Mouse (Mus musculus) kidney, embryonic 14.5 days (tissue): ENCODE results near the gene Man2a1. TPM values are rescaled to one million over a fixed set of nuclear protein-coding genes. Genes with fewer than 3 reads are reported as not detected.

Source experiments
- ATAC-seq: fragments of 200-750 bp; cut with Nextera tagmentation; 2 replicates; pipeline ENCODE4 v1.8.0; 2017; ENCODE audit warnings: moderate number of reproducible peaks, mild to moderate bottlenecking, moderate TSS enrichment, moderate library complexity; ENCODE audit not compliant: low FRiP score, low TSS enrichment
- H3K27ac ChIP-seq: fragments of 300-500 bp; sonication (generic); 2 replicates; pipeline ENCODE4 v1.5.1; 2014; ENCODE audit warnings: low read depth, mild to moderate bottlenecking, low read length, moderate library complexity, mixed read lengths
- H3K27me3 ChIP-seq: fragments of 300-500 bp; sonication (generic); 2 replicates; pipeline ENCODE4 v1.6.1; 2014; ENCODE audit warnings: mild to moderate bottlenecking, low read length; ENCODE audit not compliant: control insufficient read depth, insufficient read depth
- H3K36me3 ChIP-seq: fragments of 300-500 bp; sonication (generic); 2 replicates; pipeline ENCODE4 v1.6.1; 2014; ENCODE audit warnings: low read length, mixed read lengths; ENCODE audit not compliant: control insufficient read depth, insufficient read depth
- H3K4me1 ChIP-seq: fragments of 300-500 bp; sonication (generic); 2 replicates; pipeline ENCODE4 v1.6.1; 2014; ENCODE audit warnings: low read length, mixed read lengths; ENCODE audit not compliant: control insufficient read depth, insufficient read depth
- H3K4me2 ChIP-seq: fragments of 300-500 bp; sonication (generic); replicated peaks from 2 replicates; pipeline ENCODE4 v1.6.1; 2014; ENCODE audit warnings: low read depth, mild to moderate bottlenecking, low read length
- H3K4me3 ChIP-seq: fragments of 300-500 bp; sonication (generic); 2 replicates; pipeline ENCODE4 v1.5.1; 2014; ENCODE audit warnings: mild to moderate bottlenecking, low read length
- H3K9ac ChIP-seq: fragments of 300-500 bp; sonication (generic); 2 replicates; pipeline ENCODE4 v1.6.1; 2014; ENCODE audit warnings: low read depth, mild to moderate bottlenecking, low read length, moderate library complexity
- H3K9me3 ChIP-seq: fragments of 300-500 bp; sonication (generic); 2 replicates; pipeline ENCODE4 v1.6.1; 2016; ENCODE audit warnings: low read length; ENCODE audit not compliant: control insufficient read depth
- WGBS: fragments of 180-500 bp; shearing (Covaris S2); extraction: QIAGEN DNeasy Blood & Tissue Kit; methylation state at CpG from one replicate; pipeline ENCODE4 v1.1.7; 2014; 5-methylcytosine and 5-hydroxymethylcytosine counted together
- polyA plus RNA-seq: library from polyadenylated mRNA; unstranded; fragments of >200 nt; fragmentation: Nextera tagmentation; extraction: Ambion mirVana; gene quantifications from 2 replicates; pipeline ENCODE4 v1.2.1, GENCODE M21; 2014

Man2a1 gene
- polyA plus RNA-seq, 1 experiment from 2014 or later, result 12.5 TPM

GRCm38 (mm10) chr17:64577485-64577884 is 23.1 kb upstream of the Man2a1 start:
- no peaks in the 10 kb centered on the region for H3K9me3 ChIP-seq
- WGBS, result 61% methylated on average over 5 of the region's 5 CpGs
- no peak overlapping the region for H3K9ac ChIP-seq
- H3K4me3 ChIP-seq, result no peak overlapping the region
- H3K4me1 ChIP-seq, result no peaks in the 10 kb centered on the region
- H3K36me3 ChIP-seq, result no peaks in the 10 kb centered on the region
- H3K27ac ChIP-seq, result no peak overlapping the region
- no peak for ATAC-seq
- no peak overlapping the region for H3K4me2 ChIP-seq
- H3K27me3 ChIP-seq, result no peaks in the 10 kb centered on the region

- Histone ChIP-seq H3K27ac (no peak overlapping the region), H3K27me3 (no peaks in the 10 kb centered on the region), H3K4me1 (no peaks in the 10 kb centered on the region), H3K9ac (no peak overlapping the region), H3K4me3 (no peak overlapping the region), H3K36me3 (no peaks in the 10 kb centered on the region), H3K9me3 (no peaks in the 10 kb centered on the region), H3K4me2 (no peak overlapping the region)
- no peak for ATAC-seq
- WGBS, result 33% methylated on average over 4 of the region's 4 CpGs
Measured at GRCm38 (mm10) chr17:64578346-64578745, 22.2 kb upstream of the Man2a1 start.

GRCm38 (mm10) chr17:64579696-64580095 is 20.8 kb upstream of the Man2a1 start:
- 65% methylated on average over 8 of the region's 8 CpGs for WGBS
- no peak overlapping the region for H3K4me3 ChIP-seq
- no peaks in the 10 kb centered on the region for H3K9me3 ChIP-seq
- H3K36me3 ChIP-seq, result no peaks in the 10 kb centered on the region
- no peaks in the 10 kb centered on the region for H3K27me3 ChIP-seq
- H3K9ac ChIP-seq, result no peak overlapping the region
- no peak overlapping the region for H3K4me2 ChIP-seq
- no peak for ATAC-seq
- H3K4me1 ChIP-seq, result no peaks in the 10 kb centered on the region
- H3K27ac ChIP-seq, result no peak overlapping the region

- H3K27me3 ChIP-seq, result no peaks in the 10 kb centered on the region
- H3K9me3 ChIP-seq, result no peaks in the 10 kb centered on the region
- no peak overlapping the region for H3K9ac ChIP-seq
- 88% methylated on average over 6 of the region's 6 CpGs for WGBS
- no peak overlapping the region for H3K4me2 ChIP-seq
- no peak for ATAC-seq
- no peak overlapping the region for H3K27ac ChIP-seq
- no peaks in the 10 kb centered on the region for H3K36me3 ChIP-seq
- H3K4me1 ChIP-seq, result no peaks in the 10 kb centered on the region
- no peak overlapping the region for H3K4me3 ChIP-seq
Measured at GRCm38 (mm10) chr17:64581133-64581532, 19.4 kb upstream of the Man2a1 start.

GRCm38 (mm10) chr17:64581962-64582361 is 18.6 kb upstream of the Man2a1 start:
- H3K4me2 ChIP-seq, result no peak overlapping the region
- H3K4me3 ChIP-seq, result no peak overlapping the region
- ATAC-seq, result no peak
- H3K9me3 ChIP-seq, result no peaks in the 10 kb centered on the region
- H3K36me3 ChIP-seq, result no peaks in the 10 kb centered on the region
- H3K27me3 ChIP-seq, result no peaks in the 10 kb centered on the region
- no peaks in the 10 kb centered on the region for H3K4me1 ChIP-seq
- H3K27ac ChIP-seq, result no peak overlapping the region
- no peak overlapping the region for H3K9ac ChIP-seq
- WGBS, result 66% methylated on average over 3 of the region's 3 CpGs

- no peak overlapping the region for H3K9ac ChIP-seq
- no peak overlapping the region for H3K27ac ChIP-seq
- H3K9me3 ChIP-seq, result 0 out of 2 replicates have a peak, but pooled peaks cover 4% of the 10 kb centered on the region
- H3K4me2 ChIP-seq, result no peak overlapping the region
- H3K4me3 ChIP-seq, result no peak overlapping the region
- no peaks in the 10 kb centered on the region for H3K4me1 ChIP-seq
- no peaks in the 10 kb centered on the region for H3K36me3 ChIP-seq
- 33% methylated on average over 4 of the region's 4 CpGs for WGBS
- ATAC-seq, result no peak
- H3K27me3 ChIP-seq, result no peaks in the 10 kb centered on the region
Measured at GRCm38 (mm10) chr17:64590483-64590882, 10.1 kb upstream of the Man2a1 start.

- H3K27me3 ChIP-seq, result no peaks in the 10 kb centered on the region
- no peaks in the 10 kb centered on the region for H3K4me1 ChIP-seq
- 0 out of 2 replicates have a peak, but pooled peaks cover 4% of the 10 kb centered on the region for H3K9me3 ChIP-seq
- H3K4me3 ChIP-seq, result no peak overlapping the region
- no peak overlapping the region for H3K9ac ChIP-seq
- no peak overlapping the region for H3K27ac ChIP-seq
- ATAC-seq, result no peak
- 85% methylated on average over 10 of the region's 10 CpGs for WGBS
- H3K36me3 ChIP-seq, result no peaks in the 10 kb centered on the region
- H3K4me2 ChIP-seq, result no peak overlapping the region
Measured at GRCm38 (mm10) chr17:64591366-64591765, 9.2 kb upstream of the Man2a1 start.

GRCm38 (mm10) chr17:64592355-64592754 is 8.2 kb upstream of the Man2a1 start:
- ATAC-seq, result no peak
- no peaks in the 10 kb centered on the region for H3K27me3 ChIP-seq
- H3K27ac ChIP-seq, result no peak overlapping the region
- no peak overlapping the region for H3K4me3 ChIP-seq
- H3K4me1 ChIP-seq, result no peaks in the 10 kb centered on the region
- no peak overlapping the region for H3K9ac ChIP-seq
- H3K4me2 ChIP-seq, result no peak overlapping the region
- H3K36me3 ChIP-seq, result no peaks in the 10 kb centered on the region
- 0 out of 2 replicates have a peak, but pooled peaks cover 4% of the 10 kb centered on the region for H3K9me3 ChIP-seq
- WGBS, result 88% methylated on average over 2 of the region's 2 CpGs

GRCm38 (mm10) chr17:64592788-64593187 is 7.7 kb upstream of the Man2a1 start:
- no peak overlapping the region for H3K27ac ChIP-seq
- 0 out of 2 replicates have a peak, but pooled peaks cover 4% of the 10 kb centered on the region for H3K9me3 ChIP-seq
- H3K4me1 ChIP-seq, result no peaks in the 10 kb centered on the region
- H3K4me2 ChIP-seq, result no peak overlapping the region
- 96% methylated on average over 3 of the region's 3 CpGs for WGBS
- ATAC-seq, result no peak
- no peaks in the 10 kb centered on the region for H3K27me3 ChIP-seq
- H3K4me3 ChIP-seq, result no peak overlapping the region
- no peaks in the 10 kb centered on the region for H3K36me3 ChIP-seq
- H3K9ac ChIP-seq, result no peak overlapping the region
